Mouse (Mus musculus) skeletal muscle tissue, adult 2 months (tissue): ENCODE measurements around the gene Prokr1.
"Not testable (repeated sequence)": the region's sequence is repeated elsewhere in the genome, so short reads cannot be mapped to it uniquely, and the experiment has no call there.

Source experiments
- DNase-seq: peaks from one replicate; pipeline ENCODE4 v3.0.0-alpha.2; 2012; ENCODE audit warnings: low read depth, low spot score

Gene Prokr1

GRCm38 (mm10) chr6:87590394-87591281 is at the start of gene Prokr1:
Prokr1 (minus strand) TSS chr6:87590743.
- no peak for DNase-seq

DNA sequence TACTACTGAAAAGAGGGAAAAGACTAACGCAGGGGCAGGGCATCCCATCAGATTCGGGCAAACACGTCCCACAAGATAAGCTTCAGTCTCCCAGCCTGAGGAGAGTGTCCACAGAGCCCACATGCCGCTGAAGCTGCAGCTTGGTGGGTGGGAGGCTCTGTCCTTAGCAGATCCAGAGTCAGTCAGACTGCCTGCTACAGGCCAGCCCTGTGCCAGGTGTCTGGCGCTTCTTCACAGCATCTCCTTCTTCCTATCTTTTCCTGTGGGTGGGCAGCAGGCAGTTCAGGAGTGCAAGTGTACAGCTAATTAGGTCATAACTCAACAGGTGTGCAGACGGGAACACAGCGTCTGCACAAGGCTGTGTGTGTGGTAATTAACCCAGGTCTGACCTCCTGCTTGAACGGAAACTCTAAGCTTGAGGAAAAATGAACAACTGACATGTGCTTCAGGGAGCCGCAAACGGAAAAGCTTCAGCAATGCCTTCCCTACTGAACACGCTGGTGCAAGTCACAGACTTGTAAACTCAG is 47.7 kb upstream of the Prokr1 start:
- no peak for DNase-seq

- no peak for DNase-seq
Observed at GRCm38 (mm10) chr6:87632176-87632575, 41.6 kb upstream of the Prokr1 start.

GRCm38 (mm10) chr6:87628936-87629335 is 38.4 kb upstream of the Prokr1 start:
- DNase-seq: not testable (repeated sequence)

- DNase-seq: no peak
Observed at GRCm38 (mm10) chr6:87623151-87623550, 32.6 kb upstream of the Prokr1 start.

- peak; percentile 7 for DNase-seq
Observed at GRCm38 (mm10) chr6:87621281-87621680, 30.7 kb upstream of the Prokr1 start.

DNA sequence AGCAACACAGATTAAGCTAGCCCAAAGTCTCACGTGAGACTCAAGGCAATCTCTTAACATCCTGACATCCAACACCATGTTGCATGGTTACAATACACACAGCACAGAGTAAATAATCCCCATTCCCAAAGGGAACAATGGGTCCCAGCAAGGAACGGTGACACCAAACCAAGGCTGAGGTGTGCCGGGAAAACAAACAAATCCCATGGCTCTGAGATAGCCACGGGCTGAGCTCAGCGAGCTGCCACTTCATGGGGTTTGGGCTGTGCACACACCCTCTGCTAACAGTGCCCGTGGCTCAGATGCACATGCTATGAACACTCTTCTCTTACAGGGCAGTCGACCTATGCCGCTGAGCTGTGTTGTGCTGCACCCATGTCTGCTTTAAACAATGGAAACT is 27.5 kb upstream of the Prokr1 start:
- no peak for DNase-seq

DNA sequence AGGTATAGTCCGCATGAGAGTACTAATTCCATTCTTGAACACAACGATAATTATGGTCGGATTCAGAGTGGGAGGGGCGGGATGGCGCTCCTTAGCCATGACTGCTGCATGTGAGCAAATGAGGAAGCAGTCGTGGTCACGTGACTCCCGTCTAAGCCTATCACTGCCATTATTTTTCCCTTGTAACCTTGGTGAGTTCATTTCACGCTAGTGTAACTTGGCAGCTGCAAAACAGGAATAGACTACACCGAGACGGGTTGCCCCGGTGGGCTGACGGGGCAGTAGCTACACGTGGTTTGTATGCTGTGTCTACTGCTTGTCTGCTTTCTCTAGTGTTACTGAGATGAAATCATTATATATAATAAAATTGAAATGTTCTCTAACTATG is 25.1 kb upstream of the Prokr1 start:
- no peak for DNase-seq

- DNase-seq: no peak
Observed at GRCm38 (mm10) chr6:87614794-87615695, 24.5 kb upstream of the Prokr1 start.

GRCm38 (mm10) chr6:87599825-87600224 is 9.3 kb upstream of the Prokr1 start:
- DNase-seq: no peak

DNA sequence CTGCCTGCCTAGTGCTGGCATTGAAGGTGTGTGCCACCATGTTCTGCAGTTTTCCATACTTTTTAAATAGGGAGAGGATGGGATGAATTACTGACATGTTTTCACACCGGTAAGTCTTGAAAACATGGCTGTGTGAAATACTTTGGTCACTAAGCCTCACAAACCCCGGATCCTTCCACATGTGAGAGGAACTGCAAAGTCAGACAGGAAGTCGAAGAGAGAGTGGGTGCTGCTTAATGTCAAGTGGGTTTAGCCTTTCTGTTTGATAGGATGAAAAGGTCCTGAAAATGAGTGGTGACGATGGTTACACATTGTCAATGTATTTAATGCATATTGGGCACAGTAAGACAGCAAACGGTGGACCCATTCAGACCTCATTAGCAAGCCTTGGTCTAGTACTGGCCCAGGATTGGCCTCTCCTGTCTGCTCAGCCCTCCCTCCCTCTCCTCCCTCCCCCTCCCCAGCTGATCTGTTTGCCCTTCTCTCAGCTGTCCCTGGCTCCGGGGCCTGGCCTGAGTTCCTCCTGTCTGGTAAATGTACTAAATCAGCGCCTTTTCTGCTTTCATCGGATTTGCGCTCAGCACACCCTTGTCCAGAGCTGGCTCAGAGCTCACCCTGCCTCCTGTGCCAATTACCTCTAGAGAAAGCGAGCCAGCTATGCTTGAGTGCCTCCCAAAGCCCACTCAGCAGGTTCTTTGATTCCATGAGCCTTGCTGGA is 6.7 kb upstream of the Prokr1 start:
- peak; percentile 33 for DNase-seq

- DNase-seq: no peak
Observed at GRCm38 (mm10) chr6:87594188-87594587, 3.6 kb upstream of the Prokr1 start.

- DNase-seq: no peak
Observed at GRCm38 (mm10) chr6:87589718-87590393, 687 bp downstream of the Prokr1 start.

DNA sequence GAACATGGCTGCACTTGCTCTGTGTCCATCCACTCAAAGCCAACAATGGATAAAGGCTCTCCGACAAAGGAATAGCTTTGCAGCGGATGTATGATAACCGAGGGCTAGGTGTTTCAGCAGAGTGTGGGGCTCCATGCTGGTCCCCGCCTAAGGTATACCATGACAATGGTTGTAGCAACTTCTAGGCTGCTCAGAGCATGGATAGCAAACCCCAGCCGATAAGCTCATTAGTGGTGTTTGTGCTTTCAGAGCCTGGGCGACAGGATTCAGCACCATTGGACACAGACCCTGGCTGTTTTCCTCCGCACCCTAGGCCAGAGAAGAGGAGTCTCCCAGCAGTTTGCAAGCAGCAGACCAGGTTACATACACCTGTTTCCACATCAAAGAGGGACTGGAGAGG is 6.6 kb downstream of the Prokr1 start:
- DNase-seq: no peak

- DNase-seq: no peak
Observed at GRCm38 (mm10) chr6:87583183-87583611, 7.3 kb downstream of the Prokr1 start.

DNA sequence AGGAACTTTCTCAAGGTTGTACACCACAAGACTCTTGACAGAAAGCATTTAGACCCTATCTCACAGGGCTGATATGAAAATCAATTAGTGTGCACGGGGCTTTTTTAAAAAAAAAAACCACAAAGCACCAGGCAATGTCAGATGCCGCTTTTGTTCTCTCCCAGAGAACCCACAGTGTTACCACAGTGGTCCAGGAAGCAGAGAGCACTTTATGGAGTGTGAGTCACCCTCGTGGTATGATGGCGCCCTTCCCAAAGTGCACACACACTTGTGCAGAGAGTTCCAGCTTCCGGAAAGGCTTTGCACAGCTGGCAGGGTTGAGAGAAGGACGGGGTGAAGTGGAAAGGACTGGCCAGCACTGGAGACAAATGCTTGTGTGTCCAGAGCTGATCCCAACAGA is 8.1 kb downstream of the Prokr1 start:
- DNase-seq: peak; percentile 56

DNA sequence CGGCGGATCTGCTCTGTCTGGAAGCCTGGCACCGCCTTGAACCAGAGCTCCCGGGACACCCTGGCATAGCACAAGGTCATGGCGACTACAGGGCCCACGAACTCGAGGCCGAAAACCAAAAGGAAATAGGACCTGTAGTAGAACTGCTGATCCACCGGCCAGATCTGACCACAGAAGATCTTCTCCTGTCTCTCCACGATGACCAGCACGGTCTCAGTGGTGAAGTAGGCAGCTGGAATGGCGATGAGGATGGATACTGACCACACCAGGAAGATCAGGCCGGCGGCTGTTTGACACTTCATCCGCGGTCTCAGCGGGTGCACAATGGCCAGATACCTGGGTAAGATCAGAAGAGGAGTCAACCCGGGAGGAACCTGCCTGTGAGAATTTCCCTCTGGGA is 9.0 kb downstream of the Prokr1 start:
- DNase-seq: no peak

- DNase-seq: no peak
Observed at GRCm38 (mm10) chr6:87581071-87581470, 9.5 kb downstream of the Prokr1 start.

- DNase-seq: no peak
Observed at GRCm38 (mm10) chr6:87578247-87578646, 12.3 kb downstream of the Prokr1 start.

DNA sequence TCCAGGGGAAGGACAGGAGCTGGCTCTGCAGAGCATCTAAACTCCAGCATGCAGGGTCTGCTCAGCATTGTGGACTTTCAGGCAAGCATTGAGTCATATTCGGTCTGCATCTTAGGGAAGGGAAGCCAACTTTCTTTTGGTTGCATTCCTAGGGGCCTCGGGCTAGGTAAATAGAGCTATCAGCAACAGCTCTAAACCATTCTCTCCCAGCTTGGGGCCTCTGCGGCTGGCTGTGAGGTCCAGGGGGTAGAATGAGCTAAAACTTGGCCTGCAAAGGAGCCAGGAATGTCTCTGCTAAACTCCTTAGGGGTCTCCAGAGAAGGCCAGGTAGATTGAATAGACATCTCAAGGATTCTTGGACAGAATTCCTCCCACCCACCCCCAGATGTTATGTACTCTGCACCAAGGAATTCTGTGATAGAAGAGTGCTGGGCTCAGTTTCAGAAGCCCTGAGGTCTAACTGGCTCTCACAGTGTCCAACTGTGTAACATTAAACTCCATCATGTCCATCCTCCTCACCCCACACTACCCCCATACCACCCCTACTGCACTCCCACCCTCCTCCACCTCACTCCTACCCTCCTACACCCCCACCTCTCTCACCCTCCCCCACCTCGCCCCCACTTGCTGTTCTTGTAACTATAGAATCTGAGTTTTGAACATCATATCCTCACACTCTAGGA is 13.8 kb downstream of the Prokr1 start:
- DNase-seq: no peak
